Mouse (Mus musculus): Measurements from ENCODE around the gene Mageb16.

The Mageb16 gene

GRCm38 (mm10) chrX:79671411-79671810 lies at the start of gene Mageb16:
Mageb16 (minus strand) TSS chrX:79671435.
- no peak for DNase-seq (ENCODE audit: low read depth)

GRCm38 (mm10) chrX:79651091-79651490 lies 20.1 kb downstream of the Mageb16 start:
- no peak for DNase-seq (ENCODE audit: low read depth)

GRCm38 (mm10) chrX:79635396-79635795 lies 35.8 kb downstream of the Mageb16 start:
- no peak for DNase-seq (ENCODE audit: low read depth)

- DNase-seq (ENCODE audit: low read depth) = no peak
Observed at GRCm38 (mm10) chrX:79606462-79606861, 64.8 kb downstream of the Mageb16 start.

Data from induced T-regulatory cell, adult 2 months (primary cell).